Mouse (Mus musculus) heart, postnatal 4 days (tissue): ENCODE measurements around the gene Recql. TPM values are rescaled to one million over a fixed set of nuclear protein-coding genes. Genes with fewer than 3 reads are reported as not detected.
A peak's percentile ranks its signal among the peaks of the same experiment; 100 is the strongest.

Experiments
- DNase-seq: peaks from one replicate; pipeline ENCODE4 v3.0.0; 2021
- total RNA-seq, 2 experiments: library from RNA; stranded (reverse); gene quantifications; 2 replicates each; pipeline ENCODE4 v1.2.3; 2021

The Recql gene
- 10 to 100 TPM; 12.7 to 14.3 TPM for total RNA-seq

DNA sequence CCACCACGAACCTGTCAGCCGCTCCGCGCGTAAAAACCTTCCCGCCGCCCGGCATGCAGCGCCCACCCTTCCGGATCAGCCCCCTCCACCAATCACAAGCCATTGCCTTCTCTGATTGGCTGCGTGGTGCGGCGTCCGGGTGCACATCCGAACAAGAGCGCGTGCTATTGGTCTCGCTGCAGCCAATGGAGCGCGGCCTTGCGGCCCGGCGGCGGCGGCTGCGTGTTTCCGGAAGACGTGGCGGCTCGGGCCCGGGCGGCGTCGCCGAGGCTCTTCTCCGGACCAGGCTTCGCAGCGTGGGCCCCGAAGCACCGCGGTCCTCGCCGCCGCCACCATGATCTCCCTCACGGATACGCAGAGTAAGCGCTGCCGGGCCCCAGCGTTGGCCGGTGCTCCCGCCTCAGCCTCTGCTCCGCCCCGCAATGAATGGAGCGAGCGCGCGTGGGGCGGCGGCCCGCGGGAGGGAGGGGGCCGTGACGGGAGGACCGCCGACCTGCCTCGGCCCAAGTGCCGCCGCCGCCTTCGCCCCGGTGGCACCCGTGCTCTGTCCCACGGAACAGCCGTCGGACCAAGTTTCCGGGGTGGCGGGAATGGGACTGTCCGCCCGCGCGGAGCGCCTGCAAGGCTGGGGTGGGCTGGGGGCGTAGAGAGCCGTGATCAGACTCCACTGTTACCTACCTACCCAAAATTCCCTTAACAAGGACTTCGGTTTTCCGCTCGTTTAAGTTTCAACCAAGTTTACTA is at the start of gene Recql, which contains the start of gene Golt1b:
Gene Recql (minus strand): TSS at position 77 of the 744 bp plus-strand sequence.
Gene Golt1b (plus strand): TSS at position 211 of the 744 bp plus-strand sequence.
- DNase-seq = peak; percentile 99

DNA sequence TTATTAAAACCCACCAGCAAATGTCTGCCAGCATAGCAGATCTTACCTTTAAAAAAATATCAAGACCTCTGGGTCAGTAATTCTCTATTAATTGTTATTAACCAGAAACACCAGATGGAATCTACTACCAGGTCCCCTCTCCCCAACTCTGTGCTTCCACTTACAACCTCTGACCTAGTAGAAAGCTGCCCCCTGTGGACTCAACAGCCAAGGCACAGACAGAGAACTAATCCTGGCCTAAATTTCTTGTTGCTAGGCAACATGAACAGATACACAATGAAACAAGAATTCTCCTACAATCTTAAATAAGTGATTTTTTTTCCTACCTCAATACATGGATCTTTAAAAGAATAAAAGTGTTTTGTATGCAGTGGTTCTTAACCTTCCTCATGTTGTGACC is 42.2 kb upstream of the Recql start:
- no peak for DNase-seq

DNA sequence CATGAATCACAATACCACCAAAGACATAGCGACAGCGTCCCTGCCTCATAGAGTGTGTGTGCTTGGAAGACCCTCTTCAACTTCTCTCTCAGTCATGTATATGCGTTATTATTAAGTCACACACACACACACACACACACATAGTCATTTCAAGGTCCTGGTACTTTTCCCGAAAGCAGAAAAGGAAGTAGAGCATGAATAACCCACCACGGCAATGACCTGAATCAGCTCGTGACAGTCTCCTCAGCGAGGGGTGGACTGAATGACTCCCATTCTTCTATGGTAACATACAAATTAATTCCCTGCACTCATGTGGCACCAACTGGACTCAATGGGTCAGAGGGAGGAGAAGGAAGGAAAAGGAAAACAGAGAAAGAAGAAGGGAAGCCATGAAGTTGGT is 38.1 kb upstream of the Recql start:
- DNase-seq = no peak

DNA sequence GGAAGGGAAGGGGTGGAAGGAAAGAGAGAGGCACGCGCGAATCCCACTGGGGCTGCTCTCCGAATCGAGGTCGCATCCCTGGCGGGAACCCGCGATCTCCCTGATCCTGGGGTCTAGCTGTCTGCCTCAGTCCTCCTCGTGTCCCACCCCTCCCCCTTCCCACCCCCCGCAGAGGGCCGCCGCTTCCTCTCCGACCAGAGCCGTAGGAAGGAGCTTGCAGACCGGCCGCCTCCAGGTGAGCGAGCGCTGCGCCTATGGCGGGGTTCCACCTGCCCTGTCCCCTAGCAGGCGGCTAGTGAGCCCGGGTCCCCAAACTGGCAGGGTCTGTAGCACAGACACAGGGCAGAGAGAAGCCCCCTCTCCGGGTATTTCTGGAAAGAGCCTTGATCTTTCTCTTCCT is 27.7 kb upstream of the Recql start:
- no peak for DNase-seq

DNA sequence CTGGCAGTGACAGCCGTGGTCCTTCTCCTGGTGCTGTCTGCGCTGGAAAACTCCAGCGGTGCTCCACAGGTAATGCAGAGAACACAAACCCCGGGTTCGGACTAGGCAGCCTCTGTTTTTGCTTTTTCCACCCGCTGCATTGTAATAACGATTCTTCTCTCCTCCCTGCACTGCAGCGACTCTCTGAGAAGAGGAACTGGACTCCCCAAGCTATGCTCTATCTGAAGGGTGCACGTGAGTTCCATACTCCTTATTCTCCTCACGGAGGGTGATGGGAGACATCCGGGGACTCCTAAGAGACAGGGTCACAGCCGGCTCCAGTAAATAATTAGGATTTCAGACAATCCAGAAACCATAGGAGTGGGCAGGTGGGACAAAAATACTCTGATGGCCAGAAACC is 27.0 kb upstream of the Recql start:
- no peak for DNase-seq

DNA sequence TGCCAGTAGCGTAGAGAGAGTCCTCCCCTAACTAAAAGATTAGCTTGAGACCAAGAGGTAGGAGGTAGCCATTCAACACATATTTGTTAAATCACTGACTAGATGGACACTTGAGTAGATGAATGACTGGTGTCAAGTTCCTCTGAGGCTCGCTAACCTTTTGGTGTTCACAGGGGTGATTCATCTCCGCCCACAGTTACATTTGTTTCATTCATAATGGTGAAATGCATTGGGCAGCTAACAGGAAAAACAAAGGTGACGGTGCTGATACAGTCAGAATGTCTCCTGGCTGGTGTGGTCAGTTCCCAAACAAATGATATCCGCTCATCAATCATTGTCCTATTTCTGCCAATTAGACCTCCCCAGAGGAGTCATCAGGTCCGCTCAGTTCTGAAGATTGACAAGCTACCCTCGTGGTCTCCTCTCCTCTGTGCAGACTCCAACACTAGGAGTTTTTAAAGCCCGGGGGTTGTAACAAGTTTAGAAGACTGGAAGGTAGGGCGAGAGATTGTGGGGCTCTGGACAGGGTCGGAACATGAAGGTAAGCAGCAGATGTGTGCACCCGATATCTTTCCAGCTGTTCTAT is 26.1 kb upstream of the Recql start, which contains the start of gene Spx:
Gene Spx (plus strand): TSS at position 536 of the 586 bp plus-strand sequence.
- DNase-seq = no peak

DNA sequence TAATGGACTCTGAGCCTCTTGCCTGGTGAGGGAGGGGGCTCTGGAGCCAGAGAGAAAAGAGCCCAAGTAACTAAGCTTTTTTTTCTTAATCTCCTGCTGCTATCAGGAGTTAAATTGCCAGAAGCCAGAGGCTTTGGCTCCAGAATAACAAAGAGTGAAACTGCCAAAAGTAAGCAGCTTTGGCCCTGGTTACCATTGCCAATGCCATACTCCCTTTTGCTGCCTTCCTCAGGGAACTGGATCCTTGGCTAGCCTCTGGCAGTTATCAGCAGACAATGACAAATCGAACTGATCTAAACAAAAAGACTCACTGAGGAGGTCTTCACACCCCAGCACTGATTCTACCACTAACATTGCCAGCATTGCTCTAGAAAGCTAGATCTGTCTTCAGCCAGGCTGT is 24.3 kb upstream of the Recql start:
- no peak for DNase-seq

DNA sequence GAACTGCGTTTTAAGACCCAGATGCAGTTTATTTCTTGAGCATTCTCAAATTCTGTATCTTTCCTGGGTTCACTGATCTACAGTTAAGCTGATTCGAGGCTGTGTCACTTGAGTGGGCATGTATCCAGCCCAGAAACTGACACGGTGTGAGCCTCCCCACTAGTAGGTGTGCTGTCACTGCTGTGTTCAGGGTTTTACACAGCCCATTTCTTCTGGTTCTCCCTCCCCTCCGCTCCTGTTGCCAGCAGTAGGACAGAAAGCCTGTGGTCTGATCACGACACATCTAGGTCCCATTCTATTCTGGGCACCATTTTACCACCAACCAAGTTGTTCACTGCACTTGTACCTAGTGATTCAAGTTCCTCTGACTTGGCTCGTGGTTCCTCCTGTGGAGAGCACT is 8.9 kb upstream of the Recql start:
- no peak for DNase-seq

DNA sequence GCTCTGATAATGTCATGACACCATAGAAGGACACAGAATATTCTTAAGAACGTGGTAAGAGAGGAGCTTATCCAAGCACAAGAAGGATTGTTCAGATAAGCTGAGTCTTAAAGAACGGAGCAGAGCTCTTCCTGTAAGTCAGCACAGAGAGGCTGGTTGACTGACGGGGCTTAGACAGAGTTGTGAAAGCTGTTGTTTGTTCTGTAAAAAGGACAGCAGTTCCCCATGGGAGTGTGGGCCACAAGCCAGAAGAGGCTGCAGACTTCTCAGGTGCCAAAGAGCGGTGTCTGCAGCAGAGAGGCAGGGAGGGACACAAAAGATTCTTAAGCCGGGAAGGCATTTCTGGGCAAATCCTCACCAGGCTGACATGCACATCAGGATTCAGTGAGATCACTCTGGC is 7.8 kb upstream of the Recql start:
- no peak for DNase-seq

DNA sequence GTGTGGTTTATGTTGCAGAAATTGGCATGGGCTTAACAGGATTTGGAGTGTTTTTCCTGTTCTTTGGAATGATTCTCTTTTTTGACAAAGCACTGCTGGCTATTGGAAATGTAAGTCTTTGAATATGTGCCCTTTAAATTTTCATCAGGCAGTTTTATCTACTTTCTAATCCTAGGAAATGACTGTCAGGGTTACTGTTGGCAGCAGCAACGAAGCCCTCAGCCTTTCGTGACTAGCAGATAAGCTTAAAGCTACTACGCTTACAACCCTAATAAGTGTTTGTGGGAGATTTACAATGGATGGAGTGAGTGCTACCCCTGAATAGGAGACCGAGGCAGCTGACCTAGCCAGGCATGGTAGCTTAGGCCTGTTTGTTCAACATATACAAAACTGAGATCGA is 5.4 kb upstream of the Recql start:
- DNase-seq = no peak

DNA sequence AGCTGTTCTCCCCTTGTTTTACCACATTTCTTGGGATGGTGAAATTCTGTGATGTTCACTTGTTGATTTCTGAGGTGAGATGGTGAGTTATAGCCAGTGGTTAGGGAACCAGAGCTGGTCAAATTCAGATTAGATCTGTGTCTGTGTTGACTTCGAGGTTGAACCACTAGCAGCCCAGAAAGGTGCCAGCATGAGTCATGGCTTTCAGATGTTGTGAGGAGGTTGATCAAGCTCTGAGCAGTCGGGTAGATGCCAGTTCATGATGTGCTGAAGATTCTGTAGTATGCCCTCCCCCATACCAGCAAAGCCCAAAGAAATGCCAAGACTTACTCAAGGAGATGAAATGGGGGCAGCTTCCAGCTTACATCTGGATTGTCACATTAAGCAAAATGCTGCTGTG is 2.2 kb upstream of the Recql start:
- no peak for DNase-seq

DNA sequence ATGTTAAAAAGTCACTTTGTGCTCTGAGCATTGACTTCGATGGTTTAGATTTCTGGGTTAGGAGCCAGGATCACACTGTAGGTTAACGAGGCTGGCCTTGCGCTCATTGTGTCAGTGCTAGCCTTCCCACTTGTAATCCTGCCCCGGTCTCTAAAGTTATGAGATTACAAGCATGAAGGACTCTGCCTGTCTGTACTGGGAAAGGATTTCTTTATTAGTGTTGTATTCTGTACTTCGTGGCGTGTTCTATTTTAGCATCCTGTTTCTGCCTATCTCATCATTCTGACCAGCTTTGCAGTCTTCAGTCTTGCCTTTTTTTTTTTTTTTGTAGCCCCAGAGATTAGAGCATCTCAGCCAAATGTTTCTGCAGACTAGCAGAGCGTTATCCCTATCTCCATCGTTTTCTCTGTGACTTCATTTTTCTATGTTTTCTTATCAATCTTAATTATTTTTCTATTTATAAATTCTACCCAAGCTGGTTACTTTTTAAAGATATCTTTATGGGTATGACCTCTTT is 926 bp upstream of the Recql start:
- no peak for DNase-seq

DNA sequence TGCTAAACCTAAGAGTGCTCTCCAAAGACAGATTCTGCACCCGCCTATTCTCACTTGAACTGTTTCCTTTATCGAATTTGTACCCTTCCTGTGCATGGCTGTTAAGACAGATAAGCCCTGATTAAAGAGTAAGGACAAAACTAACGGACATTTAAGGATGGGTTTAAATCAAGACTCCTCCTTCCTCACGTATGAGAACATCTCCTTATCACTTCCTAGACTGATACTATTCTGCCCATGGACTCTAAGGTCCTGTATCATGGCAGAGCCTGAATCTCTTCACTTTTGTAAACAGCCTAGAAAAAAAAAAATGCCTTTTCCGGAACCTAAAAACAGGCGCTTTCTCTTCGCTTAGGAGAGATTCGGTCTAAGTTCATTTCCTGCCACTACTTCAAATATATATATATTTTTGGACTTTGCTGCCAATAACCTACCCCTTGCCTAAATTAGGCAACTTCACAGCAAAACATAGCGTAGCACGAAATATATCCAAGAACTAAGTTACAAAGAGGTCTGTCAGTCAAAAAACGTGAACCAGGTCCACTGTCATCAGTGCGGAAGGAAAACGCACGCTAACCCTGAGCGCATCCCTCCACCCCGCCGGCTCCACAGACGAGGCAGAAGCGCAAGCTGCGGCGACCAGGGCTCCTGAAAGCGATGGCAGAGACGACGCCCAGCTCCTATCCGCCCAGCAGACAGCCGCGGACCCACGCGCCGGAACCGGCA is 439 bp downstream of the Recql start:
- no peak for DNase-seq

DNA sequence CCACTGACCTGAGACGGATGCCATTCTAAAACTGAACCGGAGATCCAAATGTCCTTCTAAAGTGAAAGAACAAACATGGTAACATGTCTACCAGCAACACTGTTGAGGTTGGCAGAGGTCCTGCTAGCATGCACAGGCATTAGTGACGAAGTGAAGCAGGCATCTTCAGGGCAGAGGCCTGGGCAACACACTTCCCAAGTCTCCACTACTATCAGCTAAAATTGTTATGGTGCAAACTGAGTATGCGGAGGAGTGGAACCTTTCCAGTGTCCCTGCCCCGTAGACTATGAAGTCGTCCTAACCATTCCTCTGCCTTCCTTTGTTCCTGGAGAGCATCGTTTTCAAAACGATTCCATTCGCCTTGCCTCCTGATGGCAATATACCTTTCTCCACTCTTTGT is 2.4 kb downstream of the Recql start:
- DNase-seq = no peak

DNA sequence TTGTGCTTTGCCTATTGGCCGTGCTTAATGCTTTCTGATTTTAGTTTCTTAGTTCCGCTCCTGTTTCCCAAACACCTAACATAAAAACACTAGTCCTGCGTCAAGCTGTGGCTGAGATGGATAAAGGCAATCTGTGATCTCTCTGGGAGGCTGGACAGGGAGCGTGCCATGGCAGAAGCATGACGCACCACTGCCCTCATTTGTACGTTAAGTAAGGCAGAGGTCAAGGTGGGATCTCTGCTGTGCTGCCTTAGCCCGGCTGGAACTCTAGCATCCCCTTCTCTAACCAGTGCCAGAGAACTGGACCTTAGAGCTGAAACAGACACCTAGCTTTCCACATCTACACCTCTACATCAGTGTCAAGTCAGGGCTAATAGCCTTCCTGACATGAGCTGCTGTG is 5.3 kb downstream of the Recql start:
- no peak for DNase-seq

DNA sequence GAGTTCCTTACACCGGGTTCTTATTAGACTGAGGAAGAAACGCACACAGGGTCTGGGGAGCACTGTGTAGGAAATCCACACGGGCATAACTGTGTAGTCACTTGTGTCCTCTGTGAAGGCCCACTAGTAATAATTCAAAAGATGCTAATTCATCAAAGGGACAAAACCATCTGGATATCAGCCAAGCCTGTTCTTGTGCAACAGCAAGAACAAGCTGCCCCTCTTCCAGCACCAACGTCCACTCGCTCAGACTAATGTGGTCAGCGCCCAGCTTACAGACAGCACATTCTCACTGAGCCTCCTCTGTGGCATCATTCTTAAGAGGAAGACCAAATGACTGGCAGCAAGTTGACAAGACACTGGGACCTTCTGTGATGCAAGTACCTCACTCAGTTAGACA is 6.9 kb downstream of the Recql start:
- DNase-seq = no peak

DNA sequence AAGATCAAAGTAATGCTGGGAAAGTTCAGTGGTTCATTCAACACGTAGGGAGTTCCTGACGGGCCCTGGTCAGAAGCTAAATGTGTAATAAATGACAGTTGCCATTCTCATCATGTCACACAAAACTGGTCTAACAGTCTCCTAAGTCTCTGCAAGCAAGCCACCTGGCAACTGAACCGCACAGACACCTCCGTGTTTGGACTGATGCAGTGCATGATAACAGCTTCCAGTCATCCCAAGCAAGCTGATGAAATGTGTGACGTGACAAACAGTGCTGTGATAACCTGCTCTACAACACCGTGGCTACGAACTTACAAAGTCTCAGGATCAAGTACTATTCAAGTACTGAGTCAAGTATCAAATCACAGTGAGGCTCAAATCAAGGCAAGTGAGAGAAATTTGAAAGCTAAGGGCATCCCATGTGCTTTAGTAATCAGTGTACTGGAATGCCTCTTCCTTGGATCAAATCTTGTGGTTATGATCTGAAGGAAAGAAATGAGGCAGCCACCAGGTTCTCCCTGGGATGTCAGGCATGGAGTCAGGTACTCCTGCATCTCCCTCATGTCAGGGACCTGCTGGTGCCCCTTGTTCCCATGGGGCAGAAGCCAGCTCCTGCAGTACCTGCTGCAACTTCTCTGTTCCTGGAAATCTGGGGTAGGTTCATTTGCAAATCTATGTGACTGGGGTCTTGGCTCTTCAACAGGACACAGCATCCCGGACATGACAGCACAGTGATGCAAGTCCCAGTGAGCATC is 8.1 kb downstream of the Recql start:
- DNase-seq = no peak

DNA sequence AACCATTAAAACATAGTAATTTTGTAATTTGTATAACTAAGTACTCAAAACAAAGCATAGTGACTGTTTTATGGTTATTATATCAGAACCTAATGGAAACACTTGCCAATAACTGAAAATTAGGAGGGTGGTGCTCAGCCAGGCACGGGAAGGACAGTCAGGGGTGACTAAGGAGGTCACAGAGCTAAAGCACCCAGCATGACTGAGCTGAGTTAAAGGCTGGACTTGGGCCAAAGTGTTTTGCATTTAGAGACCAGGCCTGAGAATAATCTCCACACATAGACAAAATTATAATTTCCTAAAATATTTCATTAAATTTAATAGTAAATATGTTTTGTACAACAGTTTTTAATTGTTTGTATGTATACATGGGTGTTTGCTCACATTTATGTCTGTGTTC is 9.8 kb downstream of the Recql start:
- no peak for DNase-seq

DNA sequence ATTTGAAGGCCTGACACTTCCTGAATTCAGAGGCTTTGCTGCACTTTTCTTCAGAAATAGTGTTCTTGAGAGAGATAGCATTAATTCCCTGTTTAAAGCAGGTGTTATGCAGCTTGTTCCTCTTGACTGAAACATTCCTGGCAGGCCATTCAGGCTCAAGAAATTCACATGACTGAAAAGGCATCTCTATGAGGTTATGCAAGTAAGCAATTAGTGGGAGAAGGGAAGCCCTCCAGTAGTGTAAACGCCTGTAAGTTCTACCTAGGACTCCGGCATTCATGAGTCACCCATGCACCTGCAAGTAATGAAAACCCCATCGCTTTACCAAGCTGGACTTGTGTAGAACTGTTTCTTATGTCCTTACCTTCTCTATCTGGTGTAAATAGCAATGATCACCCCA is 17.3 kb downstream of the Recql start:
- no peak for DNase-seq

DNA sequence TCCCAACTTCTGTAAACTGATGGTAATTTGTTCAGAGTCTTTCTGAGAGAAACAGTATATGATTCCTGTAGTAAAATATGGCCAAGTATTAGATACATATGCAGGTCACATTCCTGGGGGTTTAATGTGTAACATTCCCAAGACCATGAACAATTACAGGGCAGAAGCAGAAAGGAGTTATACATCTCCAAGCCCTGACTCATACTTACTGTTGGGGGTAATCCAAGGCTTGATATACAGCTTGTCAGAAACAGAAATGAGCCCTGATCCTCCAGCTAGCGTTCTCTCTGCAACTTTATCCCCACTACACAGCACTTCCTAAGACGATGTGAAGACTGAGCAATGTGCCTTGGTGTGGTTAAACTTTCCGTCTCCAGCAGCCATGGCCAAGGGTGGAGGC is 19.3 kb downstream of the Recql start:
- DNase-seq = no peak

DNA sequence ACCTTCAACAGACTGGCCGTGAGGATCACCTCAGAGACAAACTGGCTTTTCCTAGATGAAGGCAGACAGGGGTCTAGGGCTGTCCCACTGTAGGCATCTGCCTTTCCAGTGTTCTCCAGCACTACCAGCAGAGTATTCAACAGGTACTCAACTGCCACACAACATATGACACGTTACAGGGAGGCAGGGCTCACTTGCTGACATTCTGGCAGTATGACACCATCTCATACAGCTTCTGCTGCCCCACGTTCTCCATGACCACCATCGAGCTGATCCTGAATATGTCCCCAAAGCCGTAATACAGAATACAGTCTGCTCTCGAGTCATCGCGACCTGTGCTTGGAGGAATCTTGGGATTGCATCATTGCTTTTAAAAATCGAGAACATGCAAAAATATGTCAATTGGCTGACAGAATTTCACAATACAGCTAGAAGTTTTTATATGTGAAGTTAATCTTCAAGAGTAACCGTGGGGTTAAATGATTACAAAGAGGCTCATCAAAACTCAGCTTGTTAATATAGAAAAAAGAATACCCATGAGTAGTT is 20.3 kb downstream of the Recql start:
- DNase-seq = no peak

DNA sequence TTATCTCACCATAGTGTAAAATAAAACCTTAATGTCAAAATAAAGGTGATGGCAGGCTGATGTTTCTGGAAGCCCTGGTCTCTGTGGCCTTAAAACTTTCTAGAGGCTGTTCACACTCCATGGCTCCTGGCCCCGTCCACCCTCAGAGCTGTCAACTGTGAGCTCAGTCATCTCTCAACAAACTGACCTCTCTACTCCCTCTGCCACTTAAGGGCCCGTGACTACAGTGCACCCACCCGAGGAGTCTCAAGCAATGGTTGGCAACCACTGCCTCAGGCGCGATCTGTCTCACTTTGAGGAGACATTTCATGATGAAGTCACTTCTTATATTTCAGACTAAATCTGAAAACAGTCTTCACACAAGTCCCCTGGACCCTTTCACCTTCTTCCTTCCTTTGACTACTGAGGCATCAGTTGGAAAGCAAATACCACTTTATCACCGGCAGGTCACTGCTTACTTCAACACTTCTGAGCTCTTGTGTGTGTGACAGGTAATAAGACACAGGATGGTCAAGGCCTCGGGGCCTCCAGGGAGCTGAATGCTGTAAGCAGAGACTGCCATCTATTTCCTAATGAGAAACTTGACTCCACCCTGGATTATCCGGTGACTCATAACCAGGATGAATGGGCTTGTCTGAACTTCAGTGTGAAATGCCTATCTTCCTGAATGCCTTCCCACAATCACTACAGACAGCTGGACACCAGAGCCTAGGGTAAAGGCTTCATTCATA is 21.0 kb downstream of the Recql start:
- DNase-seq = no peak
